ENCODE assay signal across 10 mouse cellular contexts in the genomic region with DNA sequence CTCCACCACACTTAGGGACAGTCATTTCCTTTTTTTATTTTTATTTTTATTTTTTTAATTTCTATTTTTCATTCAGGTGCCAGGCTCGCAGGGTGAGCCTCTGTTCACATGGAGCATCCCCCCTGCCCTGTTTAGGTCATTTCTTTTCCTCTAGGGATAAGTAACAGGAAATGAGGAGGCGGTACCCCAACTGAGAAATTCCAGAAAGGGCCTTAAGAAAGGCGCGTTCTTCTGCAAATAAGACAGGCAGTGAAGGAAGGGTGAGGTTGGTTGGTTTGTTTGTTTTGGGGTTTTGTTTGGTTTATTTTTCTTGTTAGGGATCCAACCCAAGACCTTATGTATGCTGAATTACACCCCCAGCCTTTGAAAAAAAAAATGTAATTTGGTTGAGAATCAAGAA. TPM values are rescaled to one million over a fixed set of nuclear protein-coding genes. Genes with fewer than 3 reads are reported as not detected.
DNase-seq lines count a peak whose midpoint lies in the region; ATAC-seq and TF ChIP-seq lines count a peak whose summit lies in the region.
"Had no signal": no experiment of that assay in that cellular context is flagged by ENCODE, and none has a peak within 500 bp of the region (broad histone marks: within the 10 kb centered on the region; RNA-seq: fewer than 3 reads in every experiment).

No protein-coding gene starts in this region.

- TF ChIP-seq CTCF in ES-Bruce4 (IDR thresholded peaks at IDR 0.05; ENCODE audit: low read depth, low read length) = no peak
- TF ChIP-seq CTCF in intestine, postnatal 0 days (IDR thresholded peaks at IDR 0.05; ENCODE audit: low read depth) = no peak

- peak overlapping the region; percentile 31 for H3K4me3 ChIP-seq in hindbrain, embryonic 10.5 days
- H3K4me3 ChIP-seq in hindbrain, embryonic 11.5 days (ENCODE audit: low read depth, low read length) = no peak overlapping the region
- H3K4me3 ChIP-seq in ES-Bruce4 (ENCODE audit: low read depth, low read length) = no peak overlapping the region
- H3K4me3 ChIP-seq in embryonic facial prominence, embryonic 12.5 days = no peak overlapping the region
- no peak overlapping the region for H3K4me3 ChIP-seq in intestine, postnatal 0 days (ENCODE audit: low read depth, low read length)

- no peaks in the 10 kb centered on the region for H3K36me3 ChIP-seq in hindbrain, embryonic 10.5 days
- H3K36me3 ChIP-seq in hindbrain, embryonic 11.5 days (ENCODE audit: control insufficient read depth, insufficient read depth, low read length) = no peaks in the 10 kb centered on the region
- no peaks in the 10 kb centered on the region for H3K36me3 ChIP-seq in ES-Bruce4 (ENCODE audit: control insufficient read depth, insufficient read depth, low read length, poor library complexity, severe bottlenecking)
- H3K36me3 ChIP-seq in embryonic facial prominence, embryonic 12.5 days = no peaks in the 10 kb centered on the region
- H3K36me3 ChIP-seq in intestine, postnatal 0 days (ENCODE audit: control insufficient read depth, insufficient read depth) = no peaks in the 10 kb centered on the region

- H3K27ac ChIP-seq in hindbrain, embryonic 10.5 days = 0 out of 2 replicates have a peak overlapping the region, but pooled peaks have one; percentile 36
- no peak overlapping the region for H3K27ac ChIP-seq in hindbrain, embryonic 11.5 days (ENCODE audit: low read depth, low read length)
- peak overlapping the region; percentile 89 for H3K27ac ChIP-seq in ES-Bruce4 (ENCODE audit: insufficient read depth, low read length)
- H3K27ac ChIP-seq in embryonic facial prominence, embryonic 12.5 days = 0 out of 2 replicates have a peak overlapping the region, but pooled peaks have one; percentile 47
- H3K27ac ChIP-seq in intestine, postnatal 0 days (ENCODE audit: low read depth, low read length) = no peak overlapping the region

- peaks cover 46% of the 10 kb centered on the region for H3K4me1 ChIP-seq in hindbrain, embryonic 10.5 days (replicated peaks)
- H3K4me1 ChIP-seq in hindbrain, embryonic 11.5 days (replicated peaks; ENCODE audit: control insufficient read depth, insufficient read depth, low read length) = peaks cover 10% of the 10 kb centered on the region; the same call in 1 of the 2 replicates
- H3K4me1 ChIP-seq in ES-Bruce4 (ENCODE audit: control insufficient read depth, insufficient read depth, low read length) = peaks cover 18% of the 10 kb centered on the region
- H3K4me1 ChIP-seq in embryonic facial prominence, embryonic 12.5 days = peaks cover 19% of the 10 kb centered on the region
- 0 out of 2 replicates have a peak, but pooled peaks cover 4% of the 10 kb centered on the region for H3K4me1 ChIP-seq in intestine, postnatal 0 days (replicated peaks; ENCODE audit: control insufficient read depth, insufficient read depth, low read length)

- no peak overlapping the region; the same call in 1 of the 2 replicates for H3K4me2 ChIP-seq in hindbrain, embryonic 11.5 days (replicated peaks; ENCODE audit: low read depth, low read length)
- H3K4me2 ChIP-seq in embryonic facial prominence, embryonic 12.5 days (replicated peaks) = peak overlapping the region; percentile 44
- H3K4me2 ChIP-seq in intestine, postnatal 0 days (replicated peaks; ENCODE audit: low read depth) = peak overlapping the region; percentile 33; the same call in 1 of the 2 replicates

- DNase-seq in hindbrain, embryonic 10.5 days (ENCODE audit: low spot score) = no peak
- no peak for DNase-seq in hindbrain, embryonic 11.5 days (ENCODE audit: low spot score)
- no peak for DNase-seq in left cerebral cortex, adult 11 months (ENCODE audit: low spot score)
- DNase-seq in thymus, postnatal 4 days = no peak
- no peak for DNase-seq in yolk sac, embryonic 10.5 days (ENCODE audit: low spot score)
- DNase-seq: cerebellum, adult 18-20 months; spleen, adult 18-20 months had no signal

- ATAC-seq in hindbrain, embryonic 11.5 days (ENCODE audit: low FRiP score) = no peak
- ATAC-seq in embryonic facial prominence, embryonic 12.5 days (ENCODE audit: insufficient number of reproducible peaks, insufficient read depth, low FRiP score, low TSS enrichment) = no peak
- no peak for ATAC-seq in intestine, postnatal 0 days

- no peaks in the 10 kb centered on the region; the same call in 1 of the 2 replicates for H3K27me3 ChIP-seq in hindbrain, embryonic 10.5 days (ENCODE audit: insufficient read depth, poor library complexity, severe bottlenecking)
- no peaks in the 10 kb centered on the region for H3K27me3 ChIP-seq in hindbrain, embryonic 11.5 days (ENCODE audit: control insufficient read depth, insufficient read depth, low read length)
- no peaks in the 10 kb centered on the region for H3K27me3 ChIP-seq in ES-Bruce4 (ENCODE audit: control insufficient read depth, insufficient read depth, low read length, poor library complexity, severe bottlenecking)
- H3K27me3 ChIP-seq in embryonic facial prominence, embryonic 12.5 days = no peaks in the 10 kb centered on the region
- H3K27me3 ChIP-seq in intestine, postnatal 0 days (replicated peaks; ENCODE audit: control insufficient read depth, insufficient read depth, low read length) = no peaks in the 10 kb centered on the region

- no peak overlapping the region for H3K9ac ChIP-seq in hindbrain, embryonic 11.5 days (ENCODE audit: low read depth, low read length)
- H3K9ac ChIP-seq in ES-Bruce4 (ENCODE audit: low read depth, poor library complexity, severe bottlenecking) = peak overlapping the region; percentile 16; the same call in 1 of the 2 replicates
- H3K9ac ChIP-seq in embryonic facial prominence, embryonic 12.5 days = no peak overlapping the region
- no peak overlapping the region for H3K9ac ChIP-seq in intestine, postnatal 0 days (ENCODE audit: low read depth, low read length)

- TF ChIP-seq POLR2A in ES-Bruce4 (IDR thresholded peaks at IDR 0.05; ENCODE audit: insufficient read depth, low read length) = no peak

- 39% methylated on average over 4 of the region's 4 CpGs for WGBS in hindbrain, embryonic 10.5 days
- 49% methylated on average over 4 of the region's 4 CpGs for WGBS in hindbrain, embryonic 11.5 days
- WGBS in embryonic facial prominence, embryonic 12.5 days = 14% methylated on average over 4 of the region's 4 CpGs
- WGBS in intestine, postnatal 0 days = 37% methylated on average over 4 of the region's 4 CpGs

- no peak for TF ChIP-seq EP300 in ES-Bruce4 (IDR thresholded peaks at IDR 0.05; ENCODE audit: insufficient read depth, low read depth, low read length)

- no peaks in the 10 kb centered on the region for H3K9me3 ChIP-seq in hindbrain, embryonic 10.5 days
- no peaks in the 10 kb centered on the region for H3K9me3 ChIP-seq in hindbrain, embryonic 11.5 days (ENCODE audit: control insufficient read depth, low read length)
- no peaks in the 10 kb centered on the region for H3K9me3 ChIP-seq in ES-Bruce4 (replicated peaks; ENCODE audit: control insufficient read depth, insufficient read depth, low read length, poor library complexity, severe bottlenecking)
- no peaks in the 10 kb centered on the region for H3K9me3 ChIP-seq in embryonic facial prominence, embryonic 12.5 days
- no peaks in the 10 kb centered on the region for H3K9me3 ChIP-seq in intestine, postnatal 0 days (ENCODE audit: control insufficient read depth)

RNA-seq across cellular contexts. Expression of a gene that starts 23.6 kb away (rescaled TPM):
- 57.0 and 58.2 TPM in 2 replicates for polyA plus RNA-seq in hindbrain, embryonic 10.5 days (2016; fragmentation: Nextera tagmentation; extraction: Ambion mirVana)
- 36.7 and 36.9 TPM in 2 replicates for polyA plus RNA-seq in hindbrain, embryonic 11.5 days (2014; fragmentation: Nextera tagmentation; extraction: Ambion mirVana)
- polyA plus RNA-seq in ES-Bruce4 (2011; ENCODE audit: insufficient read depth, insufficient read length, low read depth, missing spikeins) = 77.5 and 77.7 TPM in 2 replicates
- 55.6 and 61.0 TPM in 2 replicates for polyA plus RNA-seq in embryonic facial prominence, embryonic 12.5 days (2016; fragmentation: Nextera tagmentation; extraction: Ambion mirVana)
- polyA plus RNA-seq in intestine, postnatal 0 days (2015; fragmentation: Nextera tagmentation; extraction: Ambion mirVana) = 22.8 and 23.9 TPM in 2 replicates

Comparison
In these comparisons a context has a peak if more than half of its experiments do, and no peak if none do; other contexts are left out.
1. H3K27ac ChIP-seq: peak in hindbrain, embryonic 10.5 days (single experiment), ES-Bruce4 (single experiment) and embryonic facial prominence, embryonic 12.5 days (single experiment); none in hindbrain, embryonic 11.5 days (single experiment) and intestine, postnatal 0 days (single experiment).